Mouse (Mus musculus) splenic B cell, adult 2 months (primary cell): ENCODE data around the gene Glrx.
"Not testable (repeated sequence)": the region's sequence is repeated elsewhere in the genome, so short reads cannot be mapped to it uniquely, and the experiment has no call there.

ENCODE experiments used
- DNase-seq: peaks from one replicate; pipeline ENCODE4 v3.0.0-alpha.2; 2011; ENCODE audit warnings: low read depth, low spot score
- H3K27me3 ChIP-seq: 2 replicates; pipeline ENCODE4 v1.6.1; 2012; ENCODE audit warnings: mild to moderate bottlenecking, low read length, moderate library complexity, mixed read lengths; ENCODE audit not compliant: control insufficient read depth, poor library complexity, insufficient read depth, severe bottlenecking
- H3K36me3 ChIP-seq: 2 replicates; pipeline ENCODE4 v1.6.1; 2012; ENCODE audit warnings: mild to moderate bottlenecking, low read length, moderate library complexity, mixed read lengths; ENCODE audit not compliant: control insufficient read depth, poor library complexity, insufficient read depth, severe bottlenecking

Gene Glrx

GRCm38 (mm10) chr13:75839719-75840481, at the start of gene Glrx:
TSS of gene Glrx (plus strand) at chr13:75839868.
- Histone ChIP-seq H3K36me3 (no peaks in the 10 kb centered on the region), H3K27me3 (no peaks in the 10 kb centered on the region)
- DNase-seq: peak; percentile 69

- no peaks in the 10 kb centered on the region for H3K36me3 ChIP-seq
- DNase-seq: no peak
- no peaks in the 10 kb centered on the region for H3K27me3 ChIP-seq
Measured at GRCm38 (mm10) chr13:75790550-75791205, 49.0 kb upstream of the Glrx start.

- no peaks in the 10 kb centered on the region for H3K27me3 ChIP-seq
- no peak for DNase-seq
Measured at GRCm38 (mm10) chr13:75793863-75794629, 45.6 kb upstream of the Glrx start.

GRCm38 (mm10) chr13:75797369-75798141, 42.1 kb upstream of the Glrx start:
- H3K27me3 ChIP-seq: no peaks in the 10 kb centered on the region
- peak; percentile 94 for DNase-seq
- H3K36me3 ChIP-seq: no peaks in the 10 kb centered on the region

More at GRCm38 (mm10) chr13:75793863-75794629, 45.6 kb upstream of the Glrx start:
- H3K36me3 ChIP-seq: no peaks in the 10 kb centered on the region

GRCm38 (mm10) chr13:75798413-75799302, 41.0 kb upstream of the Glrx start:
- Histone ChIP-seq H3K36me3 (no peaks in the 10 kb centered on the region), H3K27me3 (no peaks in the 10 kb centered on the region)
- DNase-seq: peak; percentile 78

- no peaks in the 10 kb centered on the region for H3K36me3 ChIP-seq
- DNase-seq: no peak
- H3K27me3 ChIP-seq: no peaks in the 10 kb centered on the region
Measured at GRCm38 (mm10) chr13:75799421-75799820, 40.2 kb upstream of the Glrx start.

GRCm38 (mm10) chr13:75807969-75808368, 31.7 kb upstream of the Glrx start:
- no peaks in the 10 kb centered on the region for H3K36me3 ChIP-seq
- no peaks in the 10 kb centered on the region for H3K27me3 ChIP-seq
- DNase-seq: no peak

GRCm38 (mm10) chr13:75809957-75810356, 29.7 kb upstream of the Glrx start:
- Histone ChIP-seq H3K27me3 (no peaks in the 10 kb centered on the region), H3K36me3 (no peaks in the 10 kb centered on the region)
- DNase-seq: no peak

GRCm38 (mm10) chr13:75817183-75817582, 22.5 kb upstream of the Glrx start:
- DNase-seq: no peak
- Histone ChIP-seq H3K27me3 (no peaks in the 10 kb centered on the region), H3K36me3 (no peaks in the 10 kb centered on the region)

- Histone ChIP-seq H3K27me3 (no peaks in the 10 kb centered on the region), H3K36me3 (no peaks in the 10 kb centered on the region)
- no peak for DNase-seq
Measured at GRCm38 (mm10) chr13:75818486-75818885, 21.2 kb upstream of the Glrx start.

GRCm38 (mm10) chr13:75818945-75819706, 20.5 kb upstream of the Glrx start:
- no peak for DNase-seq
- Histone ChIP-seq H3K36me3 (no peaks in the 10 kb centered on the region), H3K27me3 (no peaks in the 10 kb centered on the region)

GRCm38 (mm10) chr13:75819898-75820297, 19.8 kb upstream of the Glrx start:
- Histone ChIP-seq H3K27me3 (no peaks in the 10 kb centered on the region), H3K36me3 (no peaks in the 10 kb centered on the region)
- DNase-seq: no peak

GRCm38 (mm10) chr13:75822366-75822765, 17.3 kb upstream of the Glrx start:
- H3K36me3 ChIP-seq, H3K27me3 ChIP-seq, DNase-seq: not testable (repeated sequence)
